Mouse (Mus musculus) layer of hippocampus, adult 9-11 months (tissue): ENCODE data around the gene Gm12794.
"Not testable (repeated sequence)": the region's sequence is repeated elsewhere in the genome, so short reads cannot be mapped to it uniquely, and the experiment has no call there.

ENCODE experiments used
- DNase-seq: peaks from one replicate; pipeline ENCODE4 v3.0.0; 2022

Gene Gm12794

DNA sequence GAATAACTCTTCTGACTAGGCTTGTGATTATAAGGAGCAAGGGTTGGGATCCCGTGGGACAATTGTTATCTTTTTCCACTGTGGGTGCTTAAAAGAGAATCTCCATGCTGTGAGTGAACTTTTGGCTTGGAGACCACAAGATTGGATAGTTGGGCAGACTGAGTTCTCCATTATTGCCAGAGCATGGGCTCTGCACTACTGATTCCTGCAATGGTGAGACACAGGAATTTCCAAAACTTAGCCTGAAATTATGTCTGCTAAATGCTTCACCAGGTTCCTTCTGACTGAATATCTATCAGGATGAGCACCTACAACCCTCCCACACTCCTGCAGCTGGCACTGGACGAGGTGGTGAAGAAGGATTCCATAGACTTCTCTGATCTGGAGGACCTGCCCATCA is at the start of gene Gm12794:
Gene Gm12794, plus strand, starts transcription at position 301 of the 400 bp plus-strand sequence.
- DNase-seq, result not testable (repeated sequence)

DNA sequence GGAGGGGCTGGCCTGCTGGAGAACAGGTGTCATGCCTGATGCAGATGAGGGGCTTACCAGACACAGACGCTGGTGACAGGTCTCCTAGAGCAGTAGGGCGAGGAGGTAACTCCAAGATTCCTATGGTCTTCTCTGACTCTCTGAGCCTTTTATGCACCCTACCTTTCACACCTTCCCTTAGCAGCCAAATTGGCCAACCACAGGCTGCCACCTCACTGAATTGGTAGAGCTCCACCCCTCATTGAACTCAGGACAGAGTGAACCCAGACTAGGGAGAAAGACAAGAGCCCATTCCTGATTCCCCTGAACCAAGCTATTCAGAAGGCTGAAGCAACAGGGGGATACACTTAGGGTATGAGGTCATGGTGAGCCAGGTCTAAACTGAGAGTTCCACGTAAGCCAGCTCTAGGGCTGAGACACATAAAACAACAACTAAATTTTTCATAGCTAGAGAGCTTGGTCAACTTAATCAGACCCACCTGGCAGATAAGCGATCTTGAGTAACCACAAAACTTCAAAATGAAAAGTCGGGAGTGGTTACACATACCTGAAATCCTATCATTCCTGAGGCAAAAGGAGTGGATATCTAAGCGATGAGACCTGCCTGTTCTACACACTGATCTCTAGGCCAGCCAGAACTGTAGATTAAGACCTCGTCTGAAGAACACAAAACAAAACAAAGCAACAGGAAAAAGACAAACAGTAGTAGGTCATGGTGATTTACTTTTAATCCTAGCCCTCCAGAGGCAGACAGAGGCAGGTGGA is 46.4 kb upstream of the Gm12794 start, which contains the start of gene C130073F10Rik:
Gene C130073F10Rik, minus strand, starts transcription at position 134 of the 765 bp plus-strand sequence.
- no peak for DNase-seq

DNA sequence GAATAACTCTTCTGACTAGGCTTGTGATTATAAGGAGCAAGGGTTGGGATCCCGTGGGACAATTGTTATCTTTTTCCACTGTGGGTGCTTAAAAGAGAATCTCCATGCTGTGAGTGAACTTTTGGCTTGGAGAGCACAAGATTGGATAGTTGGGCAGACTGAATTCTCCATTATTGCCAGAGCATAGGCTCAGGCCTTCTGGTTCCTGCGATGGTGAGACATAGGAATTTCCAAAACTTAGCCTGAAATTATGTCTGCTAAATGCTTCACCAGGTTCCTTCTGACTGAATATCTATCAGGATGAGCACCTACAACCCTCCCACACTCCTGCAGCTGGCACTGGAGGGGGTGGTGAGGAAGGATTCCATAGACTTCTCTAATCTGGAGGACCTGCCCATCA is 31.4 kb upstream of the Gm12794 start, which contains the start of gene Gm12800:
Gene Gm12800, plus strand, starts transcription at position 301 of the 400 bp plus-strand sequence.
- DNase-seq, result not testable (repeated sequence)

DNA sequence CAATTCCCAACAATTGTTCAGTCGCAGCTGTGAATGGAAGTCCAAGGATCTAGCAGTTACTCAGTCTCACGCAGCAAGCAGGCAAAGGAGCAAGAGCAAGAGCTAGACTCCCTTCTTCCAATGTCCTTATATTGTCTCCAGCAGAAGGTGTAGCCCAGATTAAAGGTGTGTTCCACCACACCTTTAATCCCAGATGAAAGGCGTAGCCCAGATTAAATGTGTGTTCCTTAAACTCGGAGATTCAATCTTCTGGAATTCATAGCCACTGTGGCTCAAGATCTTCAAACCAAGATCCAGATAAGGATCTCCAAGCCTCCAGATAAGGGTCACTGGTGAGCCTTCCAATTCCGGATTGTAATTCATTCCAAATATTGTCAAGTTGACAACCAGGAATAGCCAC is 40.7 kb downstream of the Gm12794 start, which contains the start of gene Gm12790:
Gene Gm12790, minus strand, starts transcription at position 101 of the 400 bp plus-strand sequence.
- DNase-seq, result not testable (repeated sequence)

DNA sequence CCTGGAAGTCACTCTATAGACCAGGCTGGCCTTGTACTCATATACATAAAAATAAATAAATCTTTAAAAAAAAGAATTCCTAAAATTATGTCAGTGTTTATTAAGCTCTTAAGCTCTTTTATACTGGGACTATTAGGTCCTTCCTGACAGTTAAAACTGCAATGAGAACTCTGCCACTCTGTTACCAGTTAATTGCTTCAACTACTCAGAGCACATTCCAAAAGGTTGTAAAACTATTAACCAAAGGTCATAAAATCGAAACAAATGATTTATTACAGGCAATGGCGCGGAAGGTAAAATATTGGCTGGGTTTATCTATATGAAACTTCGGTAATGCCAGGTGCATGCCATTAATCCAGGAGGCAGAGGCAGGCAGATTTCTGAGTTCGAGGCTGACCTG is 45.5 kb downstream of the Gm12794 start:
- DNase-seq, result no peak

DNA sequence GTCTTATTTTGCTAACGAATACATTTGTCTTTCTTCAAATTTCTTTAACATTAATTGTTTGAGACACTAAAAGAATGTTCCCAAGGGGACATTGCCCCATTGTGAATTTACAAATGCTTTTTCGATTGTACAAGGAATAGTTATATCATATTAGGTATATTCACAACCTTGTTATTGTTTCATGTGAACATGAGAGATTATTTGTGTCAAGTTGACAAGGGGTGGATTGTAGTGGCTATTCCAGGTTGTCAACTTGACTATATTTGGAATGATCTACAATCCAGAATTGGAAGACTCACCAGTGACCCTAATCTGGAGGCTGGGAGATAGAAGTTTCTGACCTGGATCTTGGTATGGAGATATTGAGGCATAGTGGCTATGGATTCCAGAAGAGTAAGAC is 46.1 kb downstream of the Gm12794 start, which contains the start of gene Gm12789:
Gene Gm12789, plus strand, starts transcription at position 301 of the 400 bp plus-strand sequence.
- not testable (repeated sequence) for DNase-seq
